Mouse (Mus musculus): ENCODE results near the gene Lctl. TPM values are rescaled to one million over a fixed set of nuclear protein-coding genes. Genes with fewer than 3 reads are reported as not detected.
"Not testable (repeated sequence)": the region's sequence is repeated elsewhere in the genome, so short reads cannot be mapped to it uniquely, and the experiment has no call there.

Lctl gene
- total RNA-seq, 2 experiments from 2014 or later = 0.66 to 0.68 TPM

GRCm38 (mm10) chr9:64120584-64121277 lies 3.8 kb downstream of the Lctl start:
- DNase-seq = peak; percentile 29

- no peak for DNase-seq
Observed at GRCm38 (mm10) chr9:64122601-64123000, 5.7 kb downstream of the Lctl start.

GRCm38 (mm10) chr9:64124846-64125245 lies 7.9 kb downstream of the Lctl start:
- not testable (repeated sequence) for DNase-seq

GRCm38 (mm10) chr9:64125307-64125706 lies 8.4 kb downstream of the Lctl start:
- DNase-seq = peak; percentile 46

DNA sequence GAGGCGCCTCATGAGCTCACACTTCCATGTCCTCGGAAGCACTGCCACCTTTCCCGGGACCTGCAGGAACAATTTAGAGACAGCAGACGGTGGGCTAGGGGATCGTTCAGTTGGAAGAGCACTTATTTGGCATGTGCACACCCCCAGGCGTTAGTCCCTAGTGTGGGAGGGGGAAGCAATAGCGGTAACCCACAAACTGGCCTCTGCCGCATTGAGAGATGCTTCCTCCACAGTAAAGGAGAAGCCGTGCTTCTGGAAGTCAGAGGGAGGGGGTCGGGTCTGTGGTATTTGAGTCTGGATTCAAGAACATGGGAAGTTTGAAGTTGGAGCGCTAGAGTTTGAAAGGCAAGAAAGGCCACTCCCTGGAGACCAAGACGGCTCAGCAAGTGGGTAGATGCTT lies 9.2 kb downstream of the Lctl start:
- no peak for DNase-seq

DNA sequence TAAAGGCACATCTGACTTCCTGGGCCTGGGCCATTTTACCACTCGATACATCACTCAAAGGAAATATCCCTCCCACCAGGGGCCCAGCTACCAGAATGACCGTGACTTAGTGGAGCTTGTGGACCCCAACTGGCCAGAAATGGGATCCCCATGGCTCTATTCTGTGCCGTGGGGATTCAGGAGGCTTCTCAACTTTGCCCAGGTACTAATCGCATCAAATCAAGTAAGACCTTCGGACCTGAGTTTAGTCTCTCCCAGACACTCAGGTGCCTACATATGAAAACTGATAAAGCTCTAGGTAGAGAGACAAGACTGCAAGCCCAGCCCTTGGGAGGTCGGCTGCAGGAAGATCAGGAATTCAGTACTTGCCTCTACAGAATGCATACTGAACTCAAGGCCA lies 14.7 kb downstream of the Lctl start:
- DNase-seq = no peak

DNA sequence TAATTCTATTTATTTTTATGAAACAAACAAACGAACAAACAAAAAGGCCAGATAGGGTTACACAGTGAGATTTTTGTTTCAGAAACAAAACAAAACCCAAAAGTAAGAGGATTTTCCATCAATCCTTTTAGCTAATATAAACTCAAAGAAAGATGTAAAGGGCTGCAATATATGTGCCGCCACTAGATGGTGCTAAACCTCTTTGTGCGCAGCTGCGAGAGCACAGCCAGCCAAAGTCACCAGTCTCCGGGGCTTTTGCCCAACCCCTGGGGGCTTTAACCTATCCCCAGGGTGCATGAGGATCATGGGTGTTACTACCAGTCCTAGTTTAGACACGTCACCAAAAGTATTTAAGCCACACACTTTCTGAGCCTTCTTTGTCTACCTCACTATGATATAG lies 21.9 kb downstream of the Lctl start:
- DNase-seq = peak; percentile 60

GRCm38 (mm10) chr9:64139879-64140278 lies 22.9 kb downstream of the Lctl start:
- no peak for DNase-seq

- no peak for DNase-seq
Observed at GRCm38 (mm10) chr9:64156641-64157040, 39.7 kb downstream of the Lctl start.

- no peak for DNase-seq
Observed at GRCm38 (mm10) chr9:64160471-64160870, 43.5 kb downstream of the Lctl start.

DNA sequence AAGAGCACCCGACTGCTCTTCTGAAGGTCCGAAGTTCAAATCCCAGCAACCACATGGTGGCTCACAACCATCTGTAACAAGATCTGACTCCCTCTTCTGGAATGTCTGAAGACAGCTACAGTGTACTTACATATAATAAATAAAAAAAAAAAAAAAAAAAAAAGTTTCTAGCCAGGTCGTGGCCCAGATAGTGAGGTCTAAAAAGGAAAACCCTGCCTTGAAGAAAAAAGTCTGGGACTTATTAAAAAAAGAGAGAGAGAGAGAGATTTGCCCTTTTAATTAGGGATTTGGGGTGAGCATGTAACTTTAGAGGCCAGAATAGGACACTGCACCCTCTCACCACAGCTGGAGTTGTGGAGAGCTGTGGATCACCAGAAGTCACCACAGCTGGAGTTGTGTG lies 53.0 kb downstream of the Lctl start:
- not testable (repeated sequence) for DNase-seq

- no peak for DNase-seq
Observed at GRCm38 (mm10) chr9:64172145-64172815, 55.3 kb downstream of the Lctl start.

DNA sequence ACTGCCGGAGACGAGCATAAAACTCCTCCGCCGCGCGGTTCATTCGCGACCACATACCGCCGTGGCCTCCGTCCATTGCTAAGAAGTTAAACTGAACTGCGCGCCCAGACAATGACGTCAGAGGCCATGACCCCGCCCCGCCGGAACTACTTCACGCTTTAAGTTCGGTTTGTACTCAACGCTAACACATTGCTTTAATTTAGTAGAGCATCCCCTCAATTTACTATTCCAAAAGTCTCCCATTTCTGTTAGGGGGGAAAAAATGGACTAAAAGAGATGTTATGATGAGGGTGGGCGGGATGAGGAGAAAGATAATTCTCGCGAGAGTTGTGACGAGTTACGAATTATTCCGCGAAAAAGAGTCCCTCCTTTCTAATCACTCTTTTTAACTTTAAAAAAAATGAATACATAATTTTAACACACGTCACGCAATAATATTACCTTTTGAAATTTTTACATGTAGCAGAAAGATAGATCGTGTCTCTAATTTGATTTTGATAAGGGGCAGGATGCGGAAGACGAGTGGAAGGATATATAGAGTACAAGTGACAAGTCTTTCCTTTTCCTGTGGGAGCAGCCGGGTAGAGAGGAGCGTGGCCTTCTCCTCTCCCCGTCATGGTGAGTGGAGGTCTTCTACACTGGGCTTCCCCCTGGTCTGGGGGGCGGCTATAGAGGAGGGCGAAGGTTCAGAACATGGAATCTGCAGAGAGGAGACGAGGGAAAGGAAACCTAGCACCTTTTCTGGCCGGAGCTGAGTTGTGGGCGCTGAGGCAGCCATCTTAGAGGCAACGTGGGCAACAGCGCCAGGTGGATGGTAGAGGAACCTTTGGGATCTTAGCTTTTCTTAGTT lies 56.1 kb downstream of the Lctl start, which contains the start of the genes Zwilch and Rpl4:
TSS of gene Zwilch (minus strand) at position 289 of the 850 bp plus-strand sequence.
TSS of gene Rpl4 (plus strand) at position 560 of the 850 bp plus-strand sequence.
- peak; percentile 85 for DNase-seq

- DNase-seq = no peak
Observed at GRCm38 (mm10) chr9:64173666-64174220, 56.8 kb downstream of the Lctl start.

GRCm38 (mm10) chr9:64174341-64174740 lies 57.4 kb downstream of the Lctl start:
- DNase-seq = no peak

DNA sequence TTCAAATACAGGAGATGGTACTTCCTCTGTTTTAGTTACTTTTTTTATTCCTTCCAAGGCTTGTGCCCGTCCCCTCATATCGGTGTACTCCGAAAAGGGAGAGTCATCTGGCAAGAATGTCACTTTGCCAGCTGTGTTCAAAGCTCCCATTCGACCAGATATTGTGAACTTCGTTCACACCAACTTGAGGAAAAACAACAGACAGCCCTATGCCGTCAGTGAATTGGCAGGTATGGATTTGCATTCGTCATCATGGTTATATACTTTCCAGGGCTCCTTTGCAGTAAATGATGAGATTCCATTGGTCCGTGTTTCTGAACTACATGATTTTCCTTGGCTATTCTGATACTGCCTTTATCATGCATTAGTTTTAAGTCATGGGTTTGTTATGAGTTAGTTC lies 57.8 kb downstream of the Lctl start:
- no peak for DNase-seq

- no peak for DNase-seq
Observed at GRCm38 (mm10) chr9:64175378-64175777, 58.4 kb downstream of the Lctl start.

DNA sequence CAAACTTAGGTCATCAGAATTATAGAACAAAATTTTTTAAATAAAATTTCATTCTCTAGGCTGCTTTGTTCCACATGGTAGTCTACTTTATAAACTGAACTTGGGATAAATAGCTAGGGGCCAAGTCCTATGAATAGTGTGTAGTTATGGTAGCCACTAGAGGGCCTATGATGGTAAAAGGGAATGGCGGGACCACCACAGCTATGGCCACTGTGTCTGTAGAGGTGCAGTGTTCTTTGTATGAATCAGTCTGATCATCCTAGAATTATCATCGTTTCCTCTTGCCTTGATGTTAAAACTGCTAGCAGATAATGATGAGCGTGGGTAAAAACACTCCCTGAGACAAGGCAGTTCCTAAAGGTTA lies 61.6 kb downstream of the Lctl start:
- DNase-seq = no peak

DNA sequence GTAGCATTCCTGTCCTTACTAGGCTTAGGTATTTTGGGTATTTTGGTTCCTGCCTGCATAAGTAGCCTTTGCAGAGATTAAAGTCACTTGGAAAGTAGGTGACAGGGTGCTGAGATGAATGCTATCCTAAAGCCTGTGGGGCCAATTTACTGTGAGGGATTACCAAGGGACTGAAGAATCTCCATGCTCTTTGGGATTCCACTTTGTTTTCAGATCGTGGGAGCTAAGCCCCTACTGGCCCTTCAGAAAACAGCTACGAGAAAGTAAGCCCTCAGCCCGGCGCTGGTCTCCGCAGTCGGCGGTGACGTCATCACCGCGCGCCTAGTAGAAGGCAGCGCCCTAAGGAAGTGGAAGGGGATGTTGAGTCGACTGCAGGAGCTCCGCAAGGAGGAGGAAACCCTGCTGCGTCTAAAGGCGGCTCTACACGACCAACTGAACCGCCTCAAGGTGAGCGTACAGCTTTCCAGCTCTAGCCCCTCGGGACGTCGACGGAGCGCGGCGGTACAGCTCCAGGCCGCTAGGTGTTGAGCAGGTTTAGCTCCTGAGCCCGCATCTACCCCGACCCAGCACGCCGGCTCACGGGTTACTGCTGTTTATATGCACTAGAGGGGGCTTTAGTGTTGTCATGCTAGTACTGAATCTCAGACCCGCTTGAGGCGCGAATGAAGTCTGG lies 62.2 kb downstream of the Lctl start, which contains the start of gene Snapc5:
TSS of gene Snapc5 (plus strand) at position 301 of the 673 bp plus-strand sequence.
- peak; percentile 91 for DNase-seq

- not testable (repeated sequence) for DNase-seq
Observed at GRCm38 (mm10) chr9:64183295-64183694, 66.3 kb downstream of the Lctl start.

DNA sequence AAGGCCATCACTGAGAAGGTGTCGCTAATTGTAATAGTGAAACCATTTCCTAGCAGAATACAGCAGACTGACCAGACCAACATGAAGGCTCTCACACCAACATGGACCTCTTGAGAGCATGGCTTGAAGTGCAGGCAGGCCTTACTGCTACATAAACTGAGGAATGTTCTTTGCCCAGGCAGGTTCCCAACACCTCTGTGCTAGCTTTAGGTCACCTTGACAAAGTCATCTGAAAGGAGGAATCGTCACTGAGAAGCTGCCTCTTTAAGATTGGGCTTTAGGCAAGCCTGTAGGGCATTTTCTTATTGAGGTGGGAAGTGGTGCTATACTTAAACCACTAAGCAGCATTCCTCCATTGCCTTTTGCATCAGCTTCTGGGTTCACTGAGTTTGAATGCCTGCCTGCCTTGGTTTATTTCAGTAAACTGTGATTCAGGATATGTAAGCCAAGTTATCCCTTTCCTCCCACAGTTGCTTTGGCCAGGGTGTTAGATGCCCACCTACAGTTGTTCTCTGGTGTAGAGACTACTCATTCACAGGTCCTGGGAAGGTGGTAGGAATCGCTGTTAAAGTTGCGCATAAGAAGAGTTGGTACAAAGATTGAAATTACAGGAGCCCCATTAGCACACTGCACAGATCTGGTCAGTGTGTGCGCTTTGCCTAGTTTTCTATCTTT lies 67.4 kb downstream of the Lctl start:
- no peak for DNase-seq

All from gastrocnemius, postnatal 10 days (tissue).